15 mouse cellular contexts compared by ENCODE assay signal in the genomic region with DNA sequence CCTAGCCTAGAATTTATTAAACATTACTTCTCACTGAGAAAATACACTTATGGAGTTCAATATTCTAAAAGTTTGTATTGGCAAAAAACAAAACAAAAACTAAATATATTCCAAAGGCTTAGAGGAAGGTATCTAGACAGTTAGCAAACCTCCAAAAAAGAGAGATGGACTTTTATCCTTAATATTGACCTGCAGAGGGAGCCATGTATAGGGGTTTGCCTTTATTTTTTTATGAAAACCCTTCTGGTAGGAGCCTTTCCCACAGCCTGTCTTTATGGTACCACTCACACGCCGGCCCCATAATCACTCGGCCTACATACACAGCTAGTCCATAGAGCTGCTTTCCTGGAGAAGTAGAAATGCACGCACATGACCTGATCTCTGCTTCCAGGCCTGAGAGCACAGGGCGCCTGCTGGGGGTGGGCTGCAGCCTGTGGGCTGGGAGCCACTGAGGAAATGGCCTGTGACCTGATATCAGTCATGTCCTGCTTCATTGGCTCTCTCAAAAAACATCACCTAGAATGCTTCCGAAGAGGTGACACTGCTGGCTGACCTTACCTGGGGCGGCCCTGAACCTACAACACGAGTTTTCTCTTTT.
DNase-seq lines count a peak whose midpoint lies in the region; ATAC-seq and TF ChIP-seq lines count a peak whose summit lies in the region.
"Had no signal": no experiment of that assay in that cellular context is flagged by ENCODE, and none has a peak within 500 bp of the region (broad histone marks: within the 10 kb centered on the region; RNA-seq: fewer than 3 reads in every experiment).

No protein-coding gene starts in this region.

- H3K27me3 ChIP-seq in kidney, adult 2 months (replicated peaks; ENCODE audit: control insufficient read depth, insufficient read depth, low read length): no peaks in the 10 kb centered on the region
- H3K27me3 ChIP-seq in midbrain, postnatal 0 days (ENCODE audit: insufficient read depth, low read length): no peaks in the 10 kb centered on the region
- H3K27me3 ChIP-seq in midbrain, embryonic 14.5 days (ENCODE audit: control insufficient read depth, insufficient read depth, low read length): no peaks in the 10 kb centered on the region
- H3K27me3 ChIP-seq in forebrain, embryonic 13.5 days: no peaks in the 10 kb centered on the region
- H3K27me3 ChIP-seq: limb, embryonic 13.5 days had no signal

- 54% methylated on average over 8 of the region's 8 CpGs for WGBS in kidney, adult 2 months
- WGBS in midbrain, postnatal 0 days: 84% methylated on average over 8 of the region's 8 CpGs
- WGBS in midbrain, embryonic 14.5 days: 87% methylated on average over 8 of the region's 8 CpGs
- WGBS in forebrain, embryonic 13.5 days: 80% methylated on average over 8 of the region's 8 CpGs

- no peak overlapping the region for H3K27ac ChIP-seq in kidney, adult 2 months (ENCODE audit: insufficient read depth, low read depth, low read length)
- no peak overlapping the region for H3K27ac ChIP-seq in midbrain, postnatal 0 days (ENCODE audit: low read depth, low read length)
- H3K27ac ChIP-seq in midbrain, embryonic 14.5 days (replicated peaks; ENCODE audit: low read depth, low read length): no peak overlapping the region
- H3K27ac ChIP-seq in forebrain, embryonic 13.5 days: no peak overlapping the region
- H3K27ac ChIP-seq: gastrocnemius, adult 2 months; limb, embryonic 13.5 days had no signal

- H3K4me2 ChIP-seq in midbrain, postnatal 0 days (ENCODE audit: low read depth, low read length, poor library complexity, severe bottlenecking): no peak overlapping the region
- H3K4me2 ChIP-seq in midbrain, embryonic 14.5 days (ENCODE audit: low read length): no peak overlapping the region
- no peak overlapping the region for H3K4me2 ChIP-seq in forebrain, embryonic 13.5 days
- H3K4me2 ChIP-seq: limb, embryonic 13.5 days had no signal

- ATAC-seq in midbrain, postnatal 0 days (ENCODE audit: low FRiP score): no peak
- ATAC-seq in midbrain, embryonic 14.5 days (ENCODE audit: low FRiP score, low TSS enrichment): no peak
- ATAC-seq in forebrain, embryonic 13.5 days: no peak
- ATAC-seq: forebrain, postnatal 0 days had no signal

- no peak overlapping the region for H3K4me3 ChIP-seq in kidney, adult 2 months (ENCODE audit: insufficient read depth, low read depth, low read length)
- no peak overlapping the region for H3K4me3 ChIP-seq in midbrain, postnatal 0 days (ENCODE audit: low read depth, low read length)
- no peak overlapping the region for H3K4me3 ChIP-seq in midbrain, embryonic 14.5 days (replicated peaks; ENCODE audit: low read depth, low read length)
- no peak overlapping the region for H3K4me3 ChIP-seq in forebrain, embryonic 13.5 days
- H3K4me3 ChIP-seq: gastrocnemius, adult 2 months; limb, embryonic 13.5 days had no signal

- TF ChIP-seq CTCF in kidney, adult 2 months (conservative IDR thresholded peaks at IDR 0.05; ENCODE audit: insufficient read depth, insufficient read length, low read depth, low read length): no peak
- peak; percentile 48 for TF ChIP-seq CTCF in midbrain, postnatal 0 days (IDR thresholded peaks at IDR 0.05)

- H3K36me3 ChIP-seq in kidney, adult 2 months (ENCODE audit: control insufficient read depth, insufficient read depth, low read length): no peaks in the 10 kb centered on the region
- H3K36me3 ChIP-seq in midbrain, postnatal 0 days (ENCODE audit: insufficient read depth, low read length): no peaks in the 10 kb centered on the region
- H3K36me3 ChIP-seq in midbrain, embryonic 14.5 days (ENCODE audit: control insufficient read depth, insufficient read depth, low read length): no peaks in the 10 kb centered on the region
- H3K36me3 ChIP-seq in forebrain, embryonic 13.5 days (ENCODE audit: poor library complexity, severe bottlenecking): peaks cover 10% of the 10 kb centered on the region

- DNase-seq in embryo, embryonic 11 days: peak; percentile 24
- no peak for DNase-seq in embryo, embryonic 9.5 days (ENCODE audit: extremely low spot score)
- DNase-seq in kidney, adult 2 months: peak; percentile 22
- no peak for DNase-seq in kidney, adult 11 months
- DNase-seq in midbrain, postnatal 0 days (ENCODE audit: low spot score): peak; percentile 31
- no peak for DNase-seq in midbrain, embryonic 14.5 days
- DNase-seq in thymus, postnatal 25 days: no peak
- DNase-seq: adrenal gland, postnatal 10 days; B cell, adult 2 months; cerebellum, adult 2 months; forebrain, postnatal 0 days; gastrocnemius, adult 2 months; lung, postnatal 10 days had no signal

- TF ChIP-seq POLR2A in kidney, adult 2 months (IDR thresholded peaks at IDR 0.05; ENCODE audit: low read depth, low read length): no peak

- H3K4me1 ChIP-seq in kidney, adult 2 months (ENCODE audit: control insufficient read depth, insufficient read depth, low read length): no peaks in the 10 kb centered on the region
- H3K4me1 ChIP-seq in midbrain, postnatal 0 days (ENCODE audit: insufficient read depth, low read length): no peaks in the 10 kb centered on the region
- H3K4me1 ChIP-seq in midbrain, embryonic 14.5 days (ENCODE audit: control insufficient read depth, insufficient read depth, low read length): no peaks in the 10 kb centered on the region
- H3K4me1 ChIP-seq in forebrain, embryonic 13.5 days: no peaks in the 10 kb centered on the region
- H3K4me1 ChIP-seq: limb, embryonic 13.5 days had no signal

- no peaks in the 10 kb centered on the region for H3K9me3 ChIP-seq in midbrain, postnatal 0 days (ENCODE audit: low read length)
- H3K9me3 ChIP-seq in midbrain, embryonic 14.5 days (ENCODE audit: control insufficient read depth, low read length): no peaks in the 10 kb centered on the region
- no peaks in the 10 kb centered on the region for H3K9me3 ChIP-seq in forebrain, embryonic 13.5 days (replicated peaks)
- H3K9me3 ChIP-seq: limb, embryonic 13.5 days had no signal

- H3K9ac ChIP-seq in midbrain, postnatal 0 days (replicated peaks; ENCODE audit: low read length, poor library complexity, severe bottlenecking): no peak overlapping the region
- H3K9ac ChIP-seq in midbrain, embryonic 14.5 days (replicated peaks; ENCODE audit: low read length): no peak overlapping the region
- no peak overlapping the region for H3K9ac ChIP-seq in forebrain, embryonic 13.5 days
- H3K9ac ChIP-seq: forebrain, postnatal 0 days; limb, embryonic 13.5 days had no signal

Comparison
In these comparisons a context has a peak if more than half of its experiments do, and no peak if none do; other contexts are left out.
1. DNase-seq: peak in embryo, embryonic 11 days (single experiment), kidney, adult 2 months (single experiment) and midbrain, postnatal 0 days (single experiment); none in embryo, embryonic 9.5 days (single experiment), kidney, adult 11 months (single experiment), midbrain, embryonic 14.5 days (single experiment) and thymus, postnatal 25 days (single experiment).